Mouse (Mus musculus) limb, embryonic 14.5 days (tissue): ENCODE results near the gene Slc4a7. TPM values are rescaled to one million over a fixed set of nuclear protein-coding genes. Genes with fewer than 3 reads are reported as not detected.

Source experiments
- ATAC-seq: fragments of 200-750 bp; cut with Nextera tagmentation; 2 replicates; pipeline ENCODE4 v1.8.0; 2017; ENCODE audit warnings: low read depth, moderate number of reproducible peaks, moderate TSS enrichment; ENCODE audit not compliant: low FRiP score
- DNase-seq: peaks from one replicate; pipeline ENCODE4 v3.0.0-alpha.2; 2015; ENCODE audit warnings: low spot score
- H3K27ac ChIP-seq: fragments of 300-500 bp; sonication (generic); replicated peaks from 2 replicates; pipeline ENCODE4 v1.5.1; 2014; ENCODE audit warnings: low read depth, mild to moderate bottlenecking, low read length, moderate library complexity, mixed read lengths
- H3K27me3 ChIP-seq: fragments of 300-500 bp; sonication (generic); 2 replicates; pipeline ENCODE4 v1.6.1; 2014; ENCODE audit warnings: low read length, mixed read lengths; ENCODE audit not compliant: control insufficient read depth, insufficient read depth
- H3K36me3 ChIP-seq: fragments of 300-500 bp; sonication (generic); 2 replicates; pipeline ENCODE4 v1.6.1; 2014; ENCODE audit warnings: mild to moderate bottlenecking, low read length, moderate library complexity, mixed read lengths; ENCODE audit not compliant: control insufficient read depth, insufficient read depth
- H3K4me1 ChIP-seq: fragments of 300-500 bp; sonication (generic); 2 replicates; pipeline ENCODE4 v1.6.1; 2014; ENCODE audit warnings: antibody characterized with exemption, low read length, mixed read lengths; ENCODE audit not compliant: control insufficient read depth, insufficient read depth
- H3K4me2 ChIP-seq: fragments of 300-500 bp; sonication (generic); replicated peaks from 2 replicates; pipeline ENCODE4 v1.6.1; 2014; ENCODE audit warnings: low read depth, mild to moderate bottlenecking, low read length, moderate library complexity; ENCODE audit not compliant: severe bottlenecking
- H3K4me3 ChIP-seq: fragments of 300-500 bp; sonication (generic); replicated peaks from 2 replicates; pipeline ENCODE4 v1.5.1; 2014; ENCODE audit warnings: low read length
- H3K9ac ChIP-seq: fragments of 300-500 bp; sonication (generic); 2 replicates; pipeline ENCODE4 v1.6.1; 2014; ENCODE audit warnings: mild to moderate bottlenecking, low read depth, low read length, moderate library complexity; ENCODE audit not compliant: severe bottlenecking
- H3K9me3 ChIP-seq: fragments of 300-500 bp; sonication (generic); 2 replicates; pipeline ENCODE4 v1.6.1; 2016; ENCODE audit warnings: low read length; ENCODE audit not compliant: control insufficient read depth
- POLR2A ChIP-seq: fragments of 200-500 bp; IDR thresholded peaks from 2 replicates; pipeline ENCODE4 v1.8.0; 2012; ENCODE audit warnings: inconsistent platforms, mild to moderate bottlenecking, moderate library complexity, borderline replicate concordance; ENCODE audit not compliant: insufficient read depth, insufficient read length; ENCODE audit errors: extremely low read depth
- WGBS: fragments of 180-500 bp; shearing (Covaris S2); extraction: QIAGEN DNeasy Blood & Tissue Kit; methylation state at CpG from one replicate; pipeline ENCODE4 v1.1.7; 2014; 5-methylcytosine and 5-hydroxymethylcytosine counted together
- polyA plus RNA-seq, 2 experiments: library from polyadenylated mRNA; depleted of rRNA in 1 of 2; stranded (reverse) in 1 of 2; unstranded in 1 of 2; fragments of >200 nt; fragmentation: Nextera tagmentation in 1 of 2; extraction: Ambion mirVana in 1 of 2; gene quantifications; 2 replicates each; pipeline versions ENCODE4 v1.2.1 to v1.2.3; 2012 to 2014

Slc4a7 gene
- polyA plus RNA-seq, 2 experiments = 11.7 to 13.8 TPM

- no peak for TF ChIP-seq POLR2A
- Histone ChIP-seq H3K27ac (no peak overlapping the region), H3K4me2 (no peak overlapping the region), H3K27me3 (no peaks in the 10 kb centered on the region), H3K4me3 (no peak overlapping the region), H3K36me3 (peaks cover 10% of the 10 kb centered on the region; the same call in 1 of the 2 replicates), H3K4me1 (peaks cover 9% of the 10 kb centered on the region), H3K9me3 (no peaks in the 10 kb centered on the region), H3K9ac (no peak overlapping the region)
- 71% methylated on average over 1 of the region's 1 CpGs for WGBS
- ATAC-seq = no peak
- DNase-seq = no peak
These were observed 4.3 kb downstream of the Slc4a7 start for GRCm38 (mm10) chr14:14706381-14706780.

DNA sequence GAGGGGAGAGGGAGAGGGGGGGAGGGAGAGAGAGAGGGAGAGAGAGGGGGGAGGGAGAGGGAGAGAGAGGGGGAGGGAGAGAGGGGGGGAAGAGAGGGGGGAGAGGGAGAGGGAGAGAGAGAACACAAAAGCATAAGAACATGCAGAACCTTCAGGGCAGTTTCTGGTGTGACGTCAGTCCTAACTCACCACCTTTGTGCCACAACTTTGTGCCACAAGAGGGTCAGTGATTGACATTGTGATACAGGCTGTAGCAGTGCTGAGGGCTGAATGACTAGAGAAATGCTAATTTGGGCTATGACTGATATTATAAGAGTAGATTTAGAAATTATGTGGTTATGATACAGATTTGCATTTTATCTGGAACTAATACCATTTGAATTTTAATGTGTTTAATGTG is 5.0 kb downstream of the Slc4a7 start:
- WGBS = 71% methylated on average over 1 of the region's 1 CpGs
- H3K36me3 ChIP-seq = peaks cover 10% of the 10 kb centered on the region; the same call in 1 of the 2 replicates
- no peak for TF ChIP-seq POLR2A

GRCm38 (mm10) chr14:14709021-14709420 is 6.9 kb downstream of the Slc4a7 start:
- Histone ChIP-seq H3K27me3 (no peaks in the 10 kb centered on the region), H3K4me1 (peaks cover 10% of the 10 kb centered on the region), H3K9ac (no peak overlapping the region), H3K9me3 (no peaks in the 10 kb centered on the region), H3K27ac (no peak overlapping the region), H3K4me3 (no peak overlapping the region), H3K4me2 (no peak overlapping the region), H3K36me3 (peaks cover 10% of the 10 kb centered on the region; the same call in 1 of the 2 replicates)
- DNase-seq = no peak
- no peak for ATAC-seq
- TF ChIP-seq POLR2A = no peak
- whole genome bisulfite sequencing = 79% methylated on average over 1 of the region's 1 CpGs

More for the DNA sequence above, 5.0 kb downstream of the Slc4a7 start:
- H3K4me3 ChIP-seq = no peak overlapping the region
- H3K27me3 ChIP-seq = no peaks in the 10 kb centered on the region
- no peak overlapping the region for H3K4me2 ChIP-seq
- H3K4me1 ChIP-seq = peaks cover 11% of the 10 kb centered on the region
- no peak overlapping the region for H3K27ac ChIP-seq
- H3K9me3 ChIP-seq = no peaks in the 10 kb centered on the region
- ATAC-seq = no peak
- DNase-seq = no peak
- H3K9ac ChIP-seq = no peak overlapping the region

GRCm38 (mm10) chr14:14714130-14714529 is 12.1 kb downstream of the Slc4a7 start:
- no peak for ATAC-seq
- no peak overlapping the region for H3K4me2 ChIP-seq
- H3K9ac ChIP-seq = no peak overlapping the region
- no peak for DNase-seq
- no peaks in the 10 kb centered on the region for H3K9me3 ChIP-seq
- H3K4me1 ChIP-seq = 0 out of 2 replicates have a peak, but pooled peaks cover 3% of the 10 kb centered on the region
- no peak overlapping the region for H3K27ac ChIP-seq
- H3K27me3 ChIP-seq = no peaks in the 10 kb centered on the region
- peaks cover 7% of the 10 kb centered on the region; the same call in 1 of the 2 replicates for H3K36me3 ChIP-seq
- H3K4me3 ChIP-seq = no peak overlapping the region
- TF ChIP-seq POLR2A = no peak

GRCm38 (mm10) chr14:14715794-14716193 is 13.7 kb downstream of the Slc4a7 start:
- Histone ChIP-seq H3K4me3 (no peak overlapping the region), H3K9ac (no peak overlapping the region), H3K9me3 (no peaks in the 10 kb centered on the region), H3K4me1 (0 out of 2 replicates have a peak, but pooled peaks cover 3% of the 10 kb centered on the region), H3K27me3 (no peaks in the 10 kb centered on the region), H3K36me3 (peaks cover 2% of the 10 kb centered on the region; the same call in 1 of the 2 replicates), H3K27ac (no peak overlapping the region), H3K4me2 (no peak overlapping the region)
- DNase-seq (no peak), ATAC-seq (no peak)
- TF ChIP-seq POLR2A = no peak
- WGBS = 86% methylated on average over 2 of the region's 2 CpGs

GRCm38 (mm10) chr14:14716843-14717242 is 14.8 kb downstream of the Slc4a7 start:
- Histone ChIP-seq H3K36me3 (no peaks in the 10 kb centered on the region), H3K4me1 (0 out of 2 replicates have a peak, but pooled peaks cover under 1% of the 10 kb centered on the region), H3K4me3 (no peak overlapping the region), H3K4me2 (no peak overlapping the region), H3K27me3 (no peaks in the 10 kb centered on the region), H3K9me3 (no peaks in the 10 kb centered on the region), H3K27ac (no peak overlapping the region), H3K9ac (no peak overlapping the region)
- no peak for DNase-seq
- ATAC-seq = no peak
- TF ChIP-seq POLR2A = no peak
- WGBS = 84% methylated on average over 6 of the region's 6 CpGs
